ENCODE assay signal across 26 mouse cellular contexts in the genomic region with DNA sequence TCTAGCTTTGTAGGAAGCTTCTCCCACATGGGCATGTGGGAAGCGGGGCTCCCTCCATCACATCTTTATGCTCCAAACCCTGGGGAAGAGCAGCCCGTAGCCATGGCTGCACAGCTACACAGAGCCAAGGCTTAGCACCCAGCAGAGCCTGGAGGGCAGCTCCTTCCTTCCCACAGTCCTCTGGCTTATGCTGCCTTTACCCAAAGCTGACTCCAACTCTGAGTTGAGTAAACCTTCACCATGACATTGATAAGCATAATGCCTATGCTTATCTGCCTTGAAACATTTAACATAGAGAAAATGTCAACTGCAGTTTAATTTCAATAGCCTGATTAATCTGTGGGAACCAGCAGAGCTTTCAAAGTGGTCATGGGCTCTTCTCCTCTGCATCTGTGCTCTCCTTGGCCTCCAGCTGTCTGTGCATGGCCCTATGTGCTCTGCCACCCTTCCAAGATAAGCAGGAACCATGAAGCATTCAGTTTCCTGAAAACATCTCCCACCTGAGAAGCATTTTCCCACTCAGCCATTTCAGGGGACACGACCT.
DNase-seq lines count a peak whose midpoint lies in the region; ATAC-seq and TF ChIP-seq lines count a peak whose summit lies in the region.
"Had no signal": no experiment of that assay in that cellular context is flagged by ENCODE, and none has a peak within 500 bp of the region (broad histone marks: within the 10 kb centered on the region; RNA-seq: fewer than 3 reads in every experiment).

No protein-coding gene starts in this region.

- no peak overlapping the region for H3K9ac ChIP-seq in MEL (ENCODE audit: control insufficient read depth, low read depth, low read length, poor library complexity, severe bottlenecking)
- H3K9ac ChIP-seq in liver, embryonic 12.5 days: peak overlapping the region; percentile 22; the same call in 1 of the 2 replicates
- H3K9ac ChIP-seq in liver, postnatal 0 days (replicated peaks): no peak overlapping the region
- H3K9ac ChIP-seq: embryonic facial prominence, embryonic 12.5 days; heart, embryonic 13.5 days; intestine, embryonic 15.5 days; limb, embryonic 13.5 days; midbrain, embryonic 12.5 days; stomach, embryonic 15.5 days had no signal

- peak; percentile 85 for ATAC-seq in liver, embryonic 12.5 days
- peak; percentile 75 for ATAC-seq in liver, postnatal 0 days
- ATAC-seq: forebrain, embryonic 16.5 days; hindbrain, postnatal 0 days; intestine, embryonic 15.5 days had no signal

- no peak for TF ChIP-seq CTCF in kidney, adult 2 months (conservative IDR thresholded peaks at IDR 0.05; ENCODE audit: insufficient read depth, insufficient read length, low read depth, low read length)
- no peak for TF ChIP-seq CTCF in MEL (IDR thresholded peaks at IDR 0.05 in 2 of 3, conservative IDR thresholded peaks at IDR 0.05 in 1 of 3; ENCODE audit: control insufficient read depth in 1 of 3, insufficient read depth in 1 of 3, low read depth in 2 of 3, low read length in 3 of 3, poor library complexity in 1 of 3, severe bottlenecking in 1 of 3)
- TF ChIP-seq CTCF in liver, postnatal 0 days (IDR thresholded peaks at IDR 0.05; ENCODE audit: low read depth): no peak

- TF ChIP-seq RAD21 in MEL (IDR thresholded peaks at IDR 0.05; ENCODE audit: low read depth, low read length): no peak

- DNase-seq in kidney, adult 2 months: no peak
- no peak for DNase-seq in kidney, adult 11 months
- no peak for DNase-seq in MEL (ENCODE audit: low read depth, low spot score)
- DNase-seq in liver, postnatal 0 days: no peak
- no peak for DNase-seq in retina, embryonic 14.5 days (ENCODE audit: low spot score)
- no peak for DNase-seq in c-Kit-positive CD71-positive TER-119-positive erythroid progenitor cells, embryonic 14.5 days (ENCODE audit: low spot score)
- no peak for DNase-seq in hindbrain, embryonic 10.5 days (ENCODE audit: low spot score)
- DNase-seq: adrenal gland, postnatal 14 days; cerebellum, adult 18-20 months; cerebellum, postnatal 14 days; heart, postnatal 10 days; layer of hippocampus, adult 9-11 months; lung, adult 2 months; retina, postnatal 1 day; right cerebral cortex, postnatal 14 days; thymus, postnatal 14 days had no signal

- H3K36me3 ChIP-seq in kidney, adult 2 months (ENCODE audit: control insufficient read depth, insufficient read depth, low read length): no peaks in the 10 kb centered on the region
- H3K36me3 ChIP-seq in MEL (ENCODE audit: control insufficient read depth in 1 of 2, insufficient read depth in 2 of 2, low read length in 2 of 2): peaks cover 0 to 16% of the 10 kb centered on the region in 2 experiments; a peak in 2 of 4 replicates
- H3K36me3 ChIP-seq in liver, embryonic 12.5 days: peaks cover 59% of the 10 kb centered on the region
- H3K36me3 ChIP-seq in liver, postnatal 0 days (replicated peaks; ENCODE audit: insufficient read depth, low read length): 0 out of 2 replicates have a peak, but pooled peaks cover 3% of the 10 kb centered on the region
- peaks cover 3% of the 10 kb centered on the region; the same call in 1 of the 2 replicates for H3K36me3 ChIP-seq in hindbrain, embryonic 10.5 days
- H3K36me3 ChIP-seq: embryonic facial prominence, embryonic 12.5 days; heart, embryonic 13.5 days; intestine, embryonic 15.5 days; limb, embryonic 13.5 days; midbrain, embryonic 12.5 days; stomach, embryonic 15.5 days had no signal

- peaks cover 27% of the 10 kb centered on the region for H3K4me1 ChIP-seq in kidney, adult 2 months (ENCODE audit: control insufficient read depth, insufficient read depth, low read length)
- H3K4me1 ChIP-seq in MEL (ENCODE audit: control insufficient read depth in 1 of 2, insufficient read depth in 2 of 2, low read length in 2 of 2): no peaks in the 10 kb centered on the region
- H3K4me1 ChIP-seq in liver, embryonic 12.5 days: peaks cover 72% of the 10 kb centered on the region
- peaks cover 31% of the 10 kb centered on the region for H3K4me1 ChIP-seq in liver, postnatal 0 days (ENCODE audit: insufficient read depth)
- H3K4me1 ChIP-seq in hindbrain, embryonic 10.5 days (replicated peaks): peaks cover 15% of the 10 kb centered on the region
- H3K4me1 ChIP-seq: embryonic facial prominence, embryonic 12.5 days; heart, embryonic 13.5 days; intestine, embryonic 15.5 days had no signal

- H3K27ac ChIP-seq in kidney, adult 2 months (ENCODE audit: insufficient read depth, low read depth, low read length): 0 out of 2 replicates have a peak overlapping the region, but pooled peaks have one; percentile 42
- H3K27ac ChIP-seq in MEL (ENCODE audit: control insufficient read depth, low read depth, low read length): no peak overlapping the region
- peak overlapping the region; percentile 60 for H3K27ac ChIP-seq in liver, embryonic 12.5 days
- no peak overlapping the region for H3K27ac ChIP-seq in liver, postnatal 0 days (ENCODE audit: low read depth)
- H3K27ac ChIP-seq in hindbrain, embryonic 10.5 days: no peak overlapping the region
- H3K27ac ChIP-seq: embryonic facial prominence, embryonic 12.5 days; heart, embryonic 13.5 days; hindbrain, postnatal 0 days; intestine, embryonic 15.5 days; limb, embryonic 13.5 days; midbrain, embryonic 12.5 days; stomach, embryonic 15.5 days had no signal

- no peaks in the 10 kb centered on the region for H3K9me3 ChIP-seq in MEL (replicated peaks; ENCODE audit: insufficient read depth, low read length)
- H3K9me3 ChIP-seq in liver, embryonic 12.5 days (replicated peaks): no peaks in the 10 kb centered on the region
- no peaks in the 10 kb centered on the region for H3K9me3 ChIP-seq in liver, postnatal 0 days (ENCODE audit: low read length)
- H3K9me3 ChIP-seq in hindbrain, embryonic 10.5 days: no peaks in the 10 kb centered on the region
- H3K9me3 ChIP-seq: embryonic facial prominence, embryonic 12.5 days; G1E; heart, embryonic 13.5 days; intestine, embryonic 15.5 days; limb, embryonic 13.5 days; midbrain, embryonic 12.5 days; stomach, embryonic 15.5 days had no signal

- H3K4me3 ChIP-seq in kidney, adult 2 months (ENCODE audit: insufficient read depth, low read depth, low read length): no peak overlapping the region
- no peak overlapping the region for H3K4me3 ChIP-seq in MEL (ENCODE audit: control insufficient read depth in 1 of 2, insufficient read depth in 1 of 2, low read depth in 2 of 2, low read length in 2 of 2)
- H3K4me3 ChIP-seq in liver, embryonic 12.5 days: no peak overlapping the region
- no peak overlapping the region for H3K4me3 ChIP-seq in liver, postnatal 0 days (ENCODE audit: low read depth, low read length)
- H3K4me3 ChIP-seq in hindbrain, embryonic 10.5 days: no peak overlapping the region
- H3K4me3 ChIP-seq: embryonic facial prominence, embryonic 12.5 days; heart, embryonic 13.5 days; intestine, embryonic 15.5 days; limb, embryonic 13.5 days; midbrain, embryonic 12.5 days; stomach, embryonic 15.5 days had no signal

- TF ChIP-seq EP300 in MEL (IDR thresholded peaks at IDR 0.05; ENCODE audit: low read depth in 1 of 2, low read length in 2 of 2): no peak
- peak; percentile 78; the same call in 1 of the 2 replicates for TF ChIP-seq EP300 in liver, postnatal 0 days (IDR thresholded peaks at IDR 0.05; ENCODE audit: low read depth)

- 87% methylated on average over 3 of the region's 3 CpGs for WGBS in kidney, adult 2 months
- 72% methylated on average over 3 of the region's 3 CpGs for WGBS in liver, embryonic 12.5 days (ENCODE audit: insufficient replicate concordance)
- WGBS in liver, postnatal 0 days (ENCODE audit: insufficient replicate concordance): 78% methylated on average over 3 of the region's 3 CpGs
- WGBS in hindbrain, embryonic 10.5 days: 89% methylated on average over 3 of the region's 3 CpGs

- TF ChIP-seq POLR2A in kidney, adult 2 months (IDR thresholded peaks at IDR 0.05; ENCODE audit: low read depth, low read length): no peak
- no peak for TF ChIP-seq POLR2A in MEL (IDR thresholded peaks at IDR 0.05; ENCODE audit: control insufficient read depth in 1 of 2, insufficient read depth in 1 of 2, low read depth in 1 of 2, low read length in 2 of 2, poor library complexity in 1 of 2)

- no peaks in the 10 kb centered on the region for H3K79me2 ChIP-seq in MEL (ENCODE audit: control insufficient read depth, insufficient read depth, low read length, poor library complexity)

- H3K27me3 ChIP-seq in kidney, adult 2 months (replicated peaks; ENCODE audit: control insufficient read depth, insufficient read depth, low read length): no peaks in the 10 kb centered on the region
- H3K27me3 ChIP-seq in MEL (ENCODE audit: control insufficient read depth in 1 of 2, insufficient read depth in 2 of 2, low read length in 2 of 2): no peaks in the 10 kb centered on the region
- H3K27me3 ChIP-seq in liver, embryonic 12.5 days (replicated peaks): no peaks in the 10 kb centered on the region
- no peaks in the 10 kb centered on the region for H3K27me3 ChIP-seq in liver, postnatal 0 days (ENCODE audit: insufficient read depth, low read length)
- H3K27me3 ChIP-seq in hindbrain, embryonic 10.5 days (ENCODE audit: insufficient read depth, poor library complexity, severe bottlenecking): no peaks in the 10 kb centered on the region
- H3K27me3 ChIP-seq: embryonic facial prominence, embryonic 12.5 days; heart, embryonic 13.5 days; intestine, embryonic 15.5 days; limb, embryonic 13.5 days; midbrain, embryonic 12.5 days; stomach, embryonic 15.5 days had no signal

- H3K4me2 ChIP-seq in liver, embryonic 12.5 days: no peak overlapping the region
- no peak overlapping the region for H3K4me2 ChIP-seq in liver, postnatal 0 days (ENCODE audit: low read depth, low read length)
- H3K4me2 ChIP-seq: embryonic facial prominence, embryonic 12.5 days; heart, embryonic 13.5 days; intestine, embryonic 15.5 days; limb, embryonic 13.5 days; midbrain, embryonic 12.5 days; stomach, embryonic 15.5 days had no signal

TF ChIP-seq in MEL, 35 proteins besides CTCF, POLR2A, EP300 and RAD21:
- TF ChIP-seq ZKSCAN1 (IDR thresholded peaks at IDR 0.05; ENCODE audit: low read depth, low read length) (no peak), MEF2A (IDR thresholded peaks at IDR 0.05; ENCODE audit: extremely low read depth, insufficient replicate concordance, low read depth, low read length, poor library complexity, severe bottlenecking) (no peak), CHD1 (IDR thresholded peaks at IDR 0.05; ENCODE audit: low read depth, low read length) (no peak), MYC (IDR thresholded peaks at IDR 0.05; ENCODE audit: low read depth, low read length) (no peak), GATA1 (IDR thresholded peaks at IDR 0.05; ENCODE audit: low read depth, low read length) (peak; percentile 14; the same call in 1 of the 2 replicates)

Comparison
In these comparisons a context has a peak if more than half of its experiments do, and no peak if none do; other contexts are left out.
1. H3K27ac ChIP-seq: peak in kidney, adult 2 months (single experiment) and liver, embryonic 12.5 days (single experiment); none in MEL (single experiment), liver, postnatal 0 days (single experiment) and hindbrain, embryonic 10.5 days (single experiment).